Mouse (Mus musculus) mouse embryonic stem cell (cell line): Measurements from ENCODE around the gene Ache.

ENCODE experiments used
- in situ Hi-C, 2 experiments: fragments of 300-500 bp; cut with MboI; formaldehyde crosslinking; loops; 1 replicate in 1 of 2; 3 replicates in 1 of 2; pipeline ENCODE4 v1.14.3; 2019 to 2020; ENCODE audit warnings: low sequenced_read_pairs in 2 of 2, low pct_unique_long_range_greater_than_20kb in 1 of 2, mixed read lengths in 1 of 2; ENCODE audit not compliant: unreplicated experiment in 1 of 2

The Ache gene

DNA sequence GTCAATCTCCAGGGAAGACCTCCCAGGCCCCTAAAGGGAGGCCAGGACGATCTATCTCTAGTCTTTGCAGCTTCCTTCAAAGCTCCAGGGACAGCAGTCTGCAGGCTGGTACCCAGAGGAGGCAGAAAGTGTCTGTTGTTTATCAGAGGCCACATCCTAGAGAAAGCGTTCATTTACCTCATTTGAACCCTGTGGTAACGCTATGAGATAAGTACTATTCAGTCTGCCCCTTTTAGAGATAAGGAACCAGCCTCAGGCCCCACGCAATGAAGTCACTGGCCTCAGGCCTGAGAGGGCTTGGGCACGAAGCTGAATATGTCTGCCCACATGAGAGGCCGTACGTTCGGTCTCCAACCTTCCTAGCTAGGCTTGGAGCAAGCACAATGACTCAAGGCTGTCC is 30.0 kb downstream of the Ache start:
- in situ Hi-C loops: no loop called here

DNA sequence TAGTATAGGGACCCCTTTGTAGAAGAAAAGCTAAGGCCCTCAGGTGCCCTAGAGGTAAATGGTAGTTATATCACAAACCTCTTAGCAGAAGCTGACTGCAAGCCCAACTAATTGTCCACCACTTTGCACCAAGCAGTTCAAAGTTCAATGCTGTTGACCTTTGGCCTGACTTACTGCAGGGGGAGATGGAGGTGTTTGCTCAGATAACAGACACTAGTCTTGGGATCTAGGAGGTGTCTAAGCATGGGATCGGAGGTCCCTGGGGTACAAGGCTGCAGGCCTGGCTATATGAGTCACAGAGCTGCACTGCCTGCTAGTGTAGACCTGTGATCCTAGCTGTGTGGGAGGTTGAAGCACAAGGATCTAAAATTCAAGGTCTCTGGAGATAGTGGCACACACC is 31.3 kb downstream of the Ache start:
- in situ Hi-C loops: no loop called here

DNA sequence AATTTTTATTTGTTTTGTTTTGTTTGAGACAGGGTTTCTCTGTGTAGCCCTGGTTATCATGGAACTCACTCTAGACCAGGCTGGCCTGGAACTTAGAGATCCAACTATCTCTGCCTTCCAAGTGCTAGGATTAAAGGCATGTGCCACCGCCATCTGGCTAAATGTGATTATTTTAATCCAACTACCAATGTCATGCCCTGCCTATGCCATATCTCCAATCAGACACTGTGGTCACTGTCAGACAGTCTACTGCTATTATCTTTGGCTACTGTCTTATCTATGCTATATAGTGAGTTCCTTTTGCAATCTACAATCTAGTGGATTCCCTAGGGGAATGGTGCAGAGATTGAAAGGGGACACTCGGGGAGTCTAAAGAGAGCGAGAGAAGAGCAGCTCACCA is 33.7 kb downstream of the Ache start:
- in situ Hi-C loops: no loop called here

DNA sequence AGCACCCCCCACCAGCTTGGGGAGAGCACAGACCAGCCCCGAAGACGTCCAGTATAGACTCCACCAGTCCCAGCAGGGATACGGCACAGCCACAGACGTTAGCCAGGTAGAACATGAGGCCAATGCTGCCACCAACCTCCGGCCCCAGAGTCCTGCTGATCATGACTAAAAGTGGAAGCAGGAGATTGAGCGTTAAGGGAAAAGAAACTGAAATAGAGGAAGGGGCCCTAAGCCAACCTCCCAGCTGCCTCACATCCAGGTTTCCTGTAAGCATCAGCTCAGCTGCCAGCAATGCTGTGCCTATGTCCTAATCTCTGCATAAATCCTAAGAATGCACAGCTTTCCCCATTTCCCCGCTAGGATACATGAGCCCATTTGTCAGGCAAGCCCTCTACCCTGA is 43.6 kb downstream of the Ache start:
- in situ Hi-C loops: no loop called here

DNA sequence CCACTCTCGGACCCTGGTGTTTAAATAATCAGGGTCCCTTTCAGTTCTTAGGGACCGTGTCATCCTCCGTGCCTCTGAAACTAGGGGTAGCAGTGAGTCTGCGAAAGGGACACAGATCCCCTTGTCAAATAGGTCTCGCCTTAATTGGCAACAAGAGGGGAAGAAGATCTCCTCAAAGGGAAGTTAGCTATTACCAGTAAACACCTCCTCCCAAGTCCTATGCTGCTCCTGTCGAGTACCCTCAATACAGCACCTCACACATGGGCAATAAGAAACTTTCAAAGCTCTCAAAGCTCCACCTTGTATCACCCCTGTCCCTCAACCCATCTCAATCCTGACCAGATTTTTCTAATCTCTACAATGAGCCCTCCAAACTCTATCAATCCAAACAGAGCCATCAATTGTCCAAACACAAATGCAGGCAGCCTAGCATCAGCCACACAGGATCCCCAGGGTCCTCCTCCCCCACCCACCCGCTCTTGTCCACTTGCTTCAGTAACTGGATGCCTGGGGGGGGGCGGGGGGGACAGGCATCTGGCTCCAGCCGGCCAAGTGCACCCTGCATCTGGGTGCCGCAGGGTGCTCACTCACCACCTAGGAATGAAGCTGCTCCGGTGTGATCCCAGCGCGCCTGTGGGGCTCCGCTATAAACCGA is 45.7 kb downstream of the Ache start:
- in situ Hi-C loops: no loop called here

DNA sequence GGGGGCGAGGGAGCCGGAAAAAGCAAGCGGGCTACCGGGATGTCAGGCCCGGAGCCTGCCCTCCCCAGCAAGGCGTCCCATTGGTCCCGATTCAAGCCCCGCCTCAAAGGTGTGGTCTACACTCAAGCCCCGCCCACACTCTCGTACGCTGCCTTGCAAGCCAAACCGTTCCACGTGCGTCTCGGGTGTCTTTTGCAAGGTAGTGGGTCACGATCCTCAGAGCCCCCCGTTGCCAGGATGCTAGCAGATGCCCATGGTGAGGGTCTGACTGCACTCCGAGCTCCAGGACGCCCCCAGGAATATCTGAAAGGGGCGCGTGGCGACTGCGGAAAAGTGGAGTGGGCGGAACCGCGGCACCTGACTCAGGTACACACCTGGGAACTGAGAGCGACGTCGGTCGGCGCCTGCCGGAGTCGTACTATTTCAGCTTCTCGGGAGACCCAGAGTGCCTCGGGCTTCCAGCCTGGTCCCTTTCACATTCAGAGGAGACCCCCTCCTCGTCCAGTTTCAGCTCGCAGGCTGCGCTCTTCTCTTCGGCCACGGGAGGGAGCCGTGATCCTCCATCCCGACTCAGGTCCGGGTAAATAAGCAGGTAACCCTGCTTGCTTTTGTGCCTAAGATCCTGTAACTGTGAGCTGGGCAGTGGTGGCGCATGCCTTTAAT is 46.3 kb downstream of the Ache start, which contains the start of gene Slc12a9:
Gene Slc12a9 (minus strand): TSS at position 86 of the 663 bp plus-strand sequence.
- in situ Hi-C loops: no loop called here

DNA sequence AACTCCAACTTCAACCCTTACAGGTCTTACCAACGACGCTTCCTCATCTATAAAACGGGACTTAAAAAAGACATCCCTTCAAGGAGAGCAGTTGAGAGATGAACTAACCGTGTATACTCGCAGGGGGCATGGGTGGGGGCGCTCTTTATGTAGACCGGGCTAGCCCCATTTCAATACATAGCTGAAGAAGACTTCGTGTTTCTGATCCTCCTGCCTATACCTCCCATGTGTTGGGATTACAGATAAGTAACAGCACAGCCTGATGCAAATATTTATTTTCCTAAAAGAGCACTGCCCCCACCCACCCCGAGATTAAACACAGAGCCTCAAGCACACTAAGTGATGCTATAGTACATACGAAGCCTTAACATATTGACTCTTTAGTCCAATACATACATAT is 47.0 kb downstream of the Ache start:
- in situ Hi-C loops: no loop called here

DNA sequence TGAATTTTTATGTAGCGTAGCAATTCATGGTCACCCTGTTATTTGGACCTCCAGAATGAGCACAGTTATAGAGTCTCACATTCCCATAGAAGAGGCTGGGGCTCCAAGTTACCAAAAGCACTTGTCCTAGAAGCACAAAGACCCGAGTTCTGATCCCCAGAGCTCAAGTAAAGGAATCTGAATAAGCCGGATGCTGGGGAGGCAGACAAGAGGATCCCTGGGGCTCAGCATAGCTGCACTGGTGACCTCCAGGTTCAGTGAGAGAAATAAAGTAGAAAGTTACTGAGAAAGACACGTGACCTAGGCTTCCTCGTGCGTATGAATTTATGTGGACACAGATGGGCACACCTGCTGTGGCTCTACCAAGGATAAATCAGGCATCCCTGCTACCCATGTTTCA is 47.7 kb downstream of the Ache start:
- in situ Hi-C loops: no loop called here

DNA sequence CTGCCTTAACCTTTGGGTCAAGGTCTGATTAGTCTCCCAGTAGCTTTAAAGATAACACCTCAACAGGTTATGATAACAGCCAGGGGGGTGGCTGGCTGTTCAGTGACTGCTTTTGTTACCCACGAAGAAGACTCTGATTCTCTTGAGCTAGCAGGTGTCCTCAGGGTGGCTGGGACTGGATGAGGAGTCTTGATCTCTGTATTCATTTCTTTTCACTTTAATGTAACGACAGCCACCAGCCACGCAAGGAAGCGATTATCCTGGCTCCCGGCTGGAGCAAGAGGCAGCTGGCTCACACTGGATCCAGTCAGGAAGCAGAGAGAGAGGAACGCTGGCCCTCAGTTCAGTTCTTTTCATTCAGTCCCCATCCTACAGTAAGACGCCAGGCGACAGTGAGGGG is 49.9 kb downstream of the Ache start:
- in situ Hi-C loops: no loop called here

DNA sequence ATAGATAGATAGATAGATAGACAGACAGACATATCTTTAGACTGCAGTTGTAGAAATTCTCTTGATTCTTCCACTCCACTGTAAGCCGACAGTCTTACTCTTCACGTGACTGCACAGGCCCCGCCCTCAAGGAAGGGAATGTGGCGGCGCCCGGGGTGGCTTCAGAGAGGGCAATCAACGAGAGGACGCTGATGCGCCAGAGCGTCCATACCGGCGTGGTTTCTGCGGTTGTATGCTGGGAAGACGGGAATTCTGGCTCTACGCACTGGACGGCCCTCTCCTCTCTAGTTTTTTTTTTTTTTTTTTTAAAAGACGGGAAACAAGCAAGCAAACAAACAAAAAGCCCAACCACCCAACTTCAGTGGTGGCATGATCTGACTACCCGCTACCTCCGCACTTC is 50.9 kb downstream of the Ache start:
- in situ Hi-C loops: no loop called here

DNA sequence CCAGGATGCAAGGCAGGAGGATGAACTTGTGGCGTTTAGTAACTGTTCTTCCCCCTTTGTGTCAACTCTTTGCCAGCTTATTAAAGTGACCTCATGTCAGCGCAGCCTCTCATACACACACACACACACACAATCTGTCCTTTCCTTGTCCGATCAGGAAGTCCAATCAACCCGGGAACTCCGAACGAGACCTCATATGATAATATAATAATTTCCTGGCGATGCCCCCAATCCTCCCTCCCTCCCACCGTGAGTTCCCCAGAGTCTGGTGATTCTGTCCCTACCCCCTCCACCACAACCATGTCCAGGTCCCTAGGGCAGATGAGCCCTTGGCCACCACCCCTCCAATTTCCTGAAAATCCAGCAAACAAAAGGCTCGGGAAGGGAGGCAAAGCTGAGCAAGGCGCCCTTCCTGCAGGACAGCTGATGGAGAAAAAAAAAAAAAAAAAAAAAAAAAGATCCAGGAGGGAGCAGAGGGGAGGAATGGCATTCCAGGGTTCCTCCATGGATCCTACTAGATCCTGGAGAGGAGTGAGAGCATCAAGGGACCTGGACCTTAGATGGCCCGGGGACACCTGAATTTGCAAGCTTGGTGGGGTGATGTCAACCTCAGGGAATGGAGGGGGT is 51.5 kb downstream of the Ache start:
- in situ Hi-C loops: no loop called here

DNA sequence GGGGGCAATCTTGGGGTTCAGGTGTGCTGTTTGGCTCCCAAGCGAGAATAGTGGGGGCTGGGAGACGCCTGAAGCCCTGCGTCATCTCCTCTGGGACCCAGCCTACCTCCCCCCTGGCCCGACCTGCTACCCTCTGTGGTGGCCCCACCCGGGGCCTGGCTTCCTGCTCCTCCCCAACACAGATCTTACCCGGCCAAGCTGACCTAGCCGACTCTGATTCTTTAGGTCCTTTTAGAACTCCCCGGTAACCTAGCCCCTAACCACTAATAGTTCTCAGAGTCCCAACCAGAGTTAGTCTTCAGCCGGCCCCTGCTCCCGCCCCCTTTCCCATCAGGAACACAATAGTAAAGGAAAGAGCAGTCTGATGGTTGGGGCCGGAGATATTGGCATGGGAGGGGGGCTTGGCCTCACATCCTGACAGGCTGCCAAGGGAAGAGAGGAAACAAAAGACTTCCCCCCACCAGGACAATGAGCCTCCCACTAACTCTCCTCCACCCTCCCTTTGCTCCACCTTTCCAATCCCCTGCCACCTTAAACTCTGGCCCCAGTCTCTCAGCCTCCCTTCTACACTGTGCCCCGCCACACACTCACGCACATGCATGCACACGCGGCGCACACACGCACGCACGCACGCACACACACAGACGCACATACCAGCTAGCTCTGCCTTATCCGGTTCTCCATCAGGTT is 52.1 kb downstream of the Ache start:
- in situ Hi-C loops: no loop called here

DNA sequence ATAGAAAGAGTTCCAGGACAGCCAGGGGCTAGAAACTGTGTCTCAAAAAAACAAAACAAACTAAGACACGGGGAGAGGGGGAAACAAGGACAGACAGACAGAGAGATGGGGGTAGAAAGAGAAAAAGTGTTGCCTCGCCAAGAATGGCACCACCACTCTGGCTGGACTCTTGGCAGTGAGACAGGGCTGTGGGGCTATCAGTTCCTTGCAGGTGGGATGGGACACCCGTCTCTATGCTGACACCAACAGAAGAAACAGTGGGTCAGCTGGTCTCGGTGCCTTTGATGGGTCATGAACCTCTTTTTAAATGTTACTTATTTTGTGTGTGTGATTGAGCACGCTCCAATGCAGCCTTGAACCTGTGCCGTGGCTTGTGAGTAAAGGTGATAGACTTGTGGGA is 52.9 kb downstream of the Ache start:
- in situ Hi-C loops: no loop called here

DNA sequence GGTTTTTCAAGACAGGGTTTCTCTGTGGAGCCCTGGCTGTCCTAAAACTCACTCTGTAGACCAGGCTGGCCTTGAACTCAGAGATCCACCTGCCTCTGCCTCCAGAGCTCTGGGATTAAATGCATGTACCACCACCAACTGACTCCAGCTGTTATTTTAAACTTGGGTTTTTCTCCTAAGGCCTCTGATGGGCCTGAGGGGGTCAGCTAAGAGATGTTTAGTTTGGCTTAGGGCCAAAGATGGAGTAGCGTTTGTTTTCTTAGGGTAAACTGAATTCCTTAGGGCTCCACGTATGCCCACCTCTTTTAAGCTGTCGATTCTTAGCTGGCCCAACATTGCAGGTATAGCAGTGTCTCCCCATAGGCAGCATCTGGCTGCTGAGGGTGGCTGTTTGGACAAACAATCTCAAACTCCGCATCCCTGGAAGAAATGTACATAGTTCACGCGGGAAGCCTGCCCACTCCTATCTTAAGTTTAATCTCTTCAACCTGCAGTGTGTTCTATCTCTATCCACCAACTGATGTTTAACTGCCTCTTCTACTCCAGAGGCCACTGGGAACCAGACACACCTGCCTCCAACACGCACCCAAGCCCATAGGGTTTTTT is 55.2 kb downstream of the Ache start:
- in situ Hi-C loops: no loop called here

DNA sequence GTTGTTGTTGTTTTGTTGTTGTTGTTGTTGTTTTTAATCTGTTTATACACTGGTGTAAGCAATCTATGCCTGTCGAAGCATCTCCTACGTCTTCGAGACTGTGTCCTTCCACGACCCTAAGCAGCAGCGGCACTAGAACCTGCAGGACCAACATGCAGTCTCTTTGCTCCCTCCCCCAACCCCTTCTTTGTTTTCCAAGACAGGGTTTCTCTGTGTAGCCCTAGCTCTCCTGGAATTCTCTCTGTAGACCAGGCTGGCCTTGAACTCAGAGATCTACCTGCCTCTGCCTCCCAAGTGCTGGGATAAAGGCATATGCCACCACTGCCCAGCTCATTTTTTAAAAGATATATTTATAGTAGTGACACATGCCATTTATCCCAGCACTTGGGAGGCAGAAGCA is 56.1 kb downstream of the Ache start:
- in situ Hi-C loops: no loop called here

DNA sequence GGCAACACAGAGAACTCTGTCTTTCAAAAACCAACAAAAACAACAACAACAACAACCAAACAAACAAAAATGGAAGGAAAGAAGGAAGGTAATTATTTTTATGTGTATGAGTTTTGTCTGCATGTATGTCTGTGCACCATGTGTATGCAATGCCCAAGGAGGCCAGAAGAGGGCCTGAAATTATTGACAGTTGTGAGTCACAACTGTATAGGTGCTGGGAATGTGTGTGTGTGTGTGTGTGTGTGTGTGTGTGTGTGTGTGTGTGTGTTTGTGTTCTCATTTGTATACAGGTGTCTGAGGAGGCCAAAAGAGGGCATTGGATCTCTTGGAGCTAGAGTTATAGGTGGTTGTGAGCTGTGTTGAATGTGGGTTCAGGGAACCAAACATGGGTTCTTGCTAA is 56.5 kb downstream of the Ache start:
- in situ Hi-C loops: no loop called here
